Mouse (Mus musculus) Patski (cell line): Measurements from ENCODE around the gene Ccl8. TPM values are rescaled to one million over a fixed set of nuclear protein-coding genes. Genes with fewer than 3 reads are reported as not detected.

Experiments used
- ATAC-seq: fragments of 100-300 bp; one replicate; pipeline ENCODE4 v1.8.0; 2021
- CTCF ChIA-PET: fragments of 350-600 bp; sonication (Branson Sonifier 250); formaldehyde crosslinking; loops from one replicate; lab custom pipeline; 2022; ENCODE audit warnings: inconsistent platforms; lab: Charles Lee
- POLR2A ChIA-PET: fragments of 350-600 bp; sonication (Branson Sonifier 250); formaldehyde crosslinking; loops from one replicate; lab custom pipeline; 2022; ENCODE audit warnings: antibody characterized with exemption, inconsistent platforms; lab: Charles Lee
- DNase-seq: peaks from one replicate; pipeline ENCODE4 v3.0.0-alpha.2; 2011; ENCODE audit warnings: low read depth, low spot score
- H3K27me3 ChIP-seq: fragments of 371-371 bp; one replicate; pipeline ENCODE4 v1.5.1; 2021
- CTCF ChIP-seq: fragments of 100-300 bp; IDR thresholded peaks from one replicate; pipeline ENCODE4 v1.5.1; 2021
- in situ Hi-C: fragments of 300-500 bp; cut with MboI; formaldehyde crosslinking; loops from 3 replicates; pipeline ENCODE4 v1.11.1; 2018; ENCODE audit warnings: low pct_unique_long_range_greater_than_20kb, mixed read lengths
- polyA plus RNA-seq: library from polyadenylated mRNA; unstranded; gene quantifications from one replicate; pipeline ENCODE4 v1.2.3, GENCODE M21; 2021

Gene Ccl8
- polyA plus RNA-seq, 1 experiment from 2014 or later = 1.2 TPM

- CTCF ChIA-PET = interaction anchor here (0.8 to 1.7 kb wide), 4 partner anchors 14 to 75 kb away, joined by 3 to 4 read pairs (median 3); no protein-coding TSS in a partner anchor
- in situ Hi-C loops = no loop called here
- no peak for TF ChIP-seq CTCF
- POLR2A ChIA-PET = no interaction called here
- H3K27me3 ChIP-seq = peaks cover 32% of the 10 kb centered on the region
- ATAC-seq (no peak), DNase-seq (no peak)
Measured at GRCm38 (mm10) chr11:82099511-82100323, 15.3 kb upstream of the Ccl8 start.

GRCm38 (mm10) chr11:82101087-82101486 is 13.9 kb upstream of the Ccl8 start:
- CTCF ChIA-PET = interaction anchor here (1.5 kb wide), 1 partner anchor 73 kb away, joined by 3 read pairs; no protein-coding TSS in a partner anchor
- TF ChIP-seq CTCF = no peak
- in situ Hi-C loops = no loop called here
- POLR2A ChIA-PET = no interaction called here
- peaks cover 30% of the 10 kb centered on the region for H3K27me3 ChIP-seq
- no peak for ATAC-seq
- DNase-seq = no peak

- ChIA-PET CTCF (no interaction called here), POLR2A (no interaction called here)
- DNase-seq (no peak), ATAC-seq (no peak)
- TF ChIP-seq CTCF = no peak
- in situ Hi-C loops = no loop called here
- H3K27me3 ChIP-seq = peaks cover 30% of the 10 kb centered on the region
Measured at GRCm38 (mm10) chr11:82101529-82101928, 13.5 kb upstream of the Ccl8 start, which contains the start of gene Ccl12. Gene Ccl12 (plus strand): TSS chr11:82101845.

GRCm38 (mm10) chr11:82109611-82110010 is 5.4 kb upstream of the Ccl8 start:
- CTCF ChIA-PET = no interaction called here

GRCm38 (mm10) chr11:82110372-82111248 is 4.4 kb upstream of the Ccl8 start:
- POLR2A ChIA-PET = no interaction called here
- no peak for ATAC-seq
- CTCF ChIA-PET = interaction anchor here (0.9 kb wide), 2 partner anchors 15 to 19 kb away, joined by 3 read pairs; no protein-coding TSS in a partner anchor
- H3K27me3 ChIP-seq = peaks cover 14% of the 10 kb centered on the region
- in situ Hi-C loops = no loop called here
- no peak for DNase-seq
- no peak for TF ChIP-seq CTCF

More at GRCm38 (mm10) chr11:82109611-82110010, 5.4 kb upstream of the Ccl8 start:
- H3K27me3 ChIP-seq = peaks cover 14% of the 10 kb centered on the region
- in situ Hi-C loops = no loop called here
- TF ChIP-seq CTCF = no peak
- DNase-seq = no peak
- ATAC-seq = no peak
- POLR2A ChIA-PET = no interaction called here

- ATAC-seq = no peak
- DNase-seq = no peak
- H3K27me3 ChIP-seq = peaks cover 33% of the 10 kb centered on the region
- ChIA-PET POLR2A (no interaction called here), CTCF (no interaction called here)
- no peak for TF ChIP-seq CTCF
- in situ Hi-C loops = no loop called here
Measured at GRCm38 (mm10) chr11:82116041-82116440, 1.1 kb downstream of the Ccl8 start.

GRCm38 (mm10) chr11:82132977-82133376 is 18.0 kb downstream of the Ccl8 start:
- POLR2A ChIA-PET = no interaction called here
- CTCF ChIA-PET = no interaction called here
- no peak for TF ChIP-seq CTCF
- DNase-seq = no peak
- H3K27me3 ChIP-seq = peaks cover 8% of the 10 kb centered on the region
- in situ Hi-C loops = no loop called here
- ATAC-seq = no peak

GRCm38 (mm10) chr11:82136196-82136595 is 21.2 kb downstream of the Ccl8 start:
- POLR2A ChIA-PET = interaction anchor here (0.6 kb wide), 1 partner anchor 96 kb away, joined by 3 read pairs; no protein-coding TSS in a partner anchor
- in situ Hi-C loops = loop anchor here (5.0 kb wide), 1 partner anchor 36 kb away; no protein-coding TSS in a partner anchor

GRCm38 (mm10) chr11:82139492-82140094 is 24.6 kb downstream of the Ccl8 start:
- in situ Hi-C loops = loop anchor here (5.0 kb wide), 1 partner anchor 33 kb away; no protein-coding TSS in a partner anchor
- no peak for TF ChIP-seq CTCF
- DNase-seq = peak; percentile 37
- ChIA-PET CTCF (interaction anchor here (1.3 to 1.6 kb wide), 4 partner anchors 12 to 92 kb away, joined by 3 to 5 read pairs (median 3); no protein-coding TSS in a partner anchor), POLR2A (interaction anchor here (0.6 to 0.7 kb wide), 2 partner anchors 23 to 125 kb away, joined by 3 to 4 read pairs; no protein-coding TSS in a partner anchor)
- ATAC-seq = peak; percentile 71
- peaks cover 6% of the 10 kb centered on the region for H3K27me3 ChIP-seq

More at GRCm38 (mm10) chr11:82136196-82136595, 21.2 kb downstream of the Ccl8 start:
- CTCF ChIA-PET = interaction anchor here (1.3 kb wide), 1 partner anchor 39 kb away, joined by 3 read pairs; no protein-coding TSS in a partner anchor
- no peak for ATAC-seq
- no peak for TF ChIP-seq CTCF
- DNase-seq = no peak
- H3K27me3 ChIP-seq = peaks cover 6% of the 10 kb centered on the region
